Mouse (Mus musculus): Measurements from ENCODE around the gene Tef. TPM values are rescaled to one million over a fixed set of nuclear protein-coding genes. Genes with fewer than 3 reads are reported as not detected.
A peak's percentile ranks its signal among the peaks of the same experiment; 100 is the strongest.

Tef gene
- polyA plus RNA-seq, 1 experiment from 2014 or later = 28.9 TPM

- ATAC-seq (ENCODE audit: insufficient number of reproducible peaks, low FRiP score, low TSS enrichment, low read depth) = no peak
- Histone ChIP-seq H3K36me3 (0 out of 2 replicates have a peak, but pooled peaks cover under 1% of the 10 kb centered on the region), H3K4me3 (peak overlapping the region; percentile 46), H3K4me1 (peaks cover 52% of the 10 kb centered on the region), H3K9me3 (no peaks in the 10 kb centered on the region), H3K9ac (peak overlapping the region; percentile 37), H3K27ac (peak overlapping the region; percentile 88), H3K4me2 (peak overlapping the region; percentile 81), H3K27me3 (no peaks in the 10 kb centered on the region)
- 7% methylated on average over 8 of the region's 8 CpGs for WGBS
These were observed 725 bp downstream of the Tef start for GRCm38 (mm10) chr15:81802941-81803351.

- H3K4me2 ChIP-seq = peak overlapping the region; percentile 81
- H3K9ac ChIP-seq = peak overlapping the region; percentile 37; the same call in 1 of the 2 replicates
- H3K4me1 ChIP-seq = peaks cover 52% of the 10 kb centered on the region
- H3K4me3 ChIP-seq = peak overlapping the region; percentile 46
- WGBS = 49% methylated on average over 4 of the region's 4 CpGs
- ATAC-seq (ENCODE audit: insufficient number of reproducible peaks, low FRiP score, low TSS enrichment, low read depth) = no peak
- H3K36me3 ChIP-seq = no peaks in the 10 kb centered on the region
- H3K27me3 ChIP-seq = no peaks in the 10 kb centered on the region
- no peaks in the 10 kb centered on the region for H3K9me3 ChIP-seq
- peak overlapping the region; percentile 88 for H3K27ac ChIP-seq
These were observed 1.3 kb downstream of the Tef start for GRCm38 (mm10) chr15:81803425-81803951.

DNA sequence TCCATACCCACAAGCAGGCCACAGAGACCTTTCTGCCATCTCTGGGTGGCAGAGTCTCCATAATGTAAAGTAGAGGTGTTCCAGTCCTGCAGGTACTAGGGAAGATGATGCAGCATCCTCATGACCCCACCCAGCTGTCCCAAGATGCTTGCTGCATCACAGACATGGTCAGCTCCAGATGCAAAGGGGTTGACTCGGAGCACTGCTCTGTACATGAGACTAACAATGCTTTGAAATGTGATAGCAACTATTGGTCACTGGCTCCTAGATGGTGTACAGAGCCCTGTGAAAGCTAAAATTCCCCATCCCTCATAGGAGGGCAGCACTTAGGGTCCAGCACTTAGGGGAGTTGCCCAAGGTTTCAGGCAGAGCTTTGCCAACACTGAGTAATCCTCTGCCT is 2.0 kb downstream of the Tef start:
- Histone ChIP-seq H3K4me2 (peak overlapping the region; percentile 81; the same call in 1 of the 2 replicates), H3K9ac (no peak overlapping the region), H3K27ac (peak overlapping the region; percentile 88), H3K4me3 (peak overlapping the region; percentile 46), H3K9me3 (no peaks in the 10 kb centered on the region), H3K27me3 (no peaks in the 10 kb centered on the region), H3K36me3 (no peaks in the 10 kb centered on the region), H3K4me1 (peaks cover 58% of the 10 kb centered on the region)
- no peak for ATAC-seq (ENCODE audit: insufficient number of reproducible peaks, low FRiP score, low TSS enrichment, low read depth)
- WGBS = 59% methylated on average over 1 of the region's 1 CpGs

GRCm38 (mm10) chr15:81804883-81805282 is 2.7 kb downstream of the Tef start:
- no peak overlapping the region for H3K4me2 ChIP-seq
- WGBS = 74% methylated on average over 3 of the region's 3 CpGs
- no peak overlapping the region for H3K9ac ChIP-seq
- H3K4me1 ChIP-seq = peaks cover 65% of the 10 kb centered on the region
- ATAC-seq (ENCODE audit: insufficient number of reproducible peaks, low FRiP score, low TSS enrichment, low read depth) = no peak
- H3K27ac ChIP-seq = peak overlapping the region; percentile 88
- H3K36me3 ChIP-seq = no peaks in the 10 kb centered on the region
- no peaks in the 10 kb centered on the region for H3K9me3 ChIP-seq
- H3K27me3 ChIP-seq = no peaks in the 10 kb centered on the region
- no peak overlapping the region for H3K4me3 ChIP-seq

DNA sequence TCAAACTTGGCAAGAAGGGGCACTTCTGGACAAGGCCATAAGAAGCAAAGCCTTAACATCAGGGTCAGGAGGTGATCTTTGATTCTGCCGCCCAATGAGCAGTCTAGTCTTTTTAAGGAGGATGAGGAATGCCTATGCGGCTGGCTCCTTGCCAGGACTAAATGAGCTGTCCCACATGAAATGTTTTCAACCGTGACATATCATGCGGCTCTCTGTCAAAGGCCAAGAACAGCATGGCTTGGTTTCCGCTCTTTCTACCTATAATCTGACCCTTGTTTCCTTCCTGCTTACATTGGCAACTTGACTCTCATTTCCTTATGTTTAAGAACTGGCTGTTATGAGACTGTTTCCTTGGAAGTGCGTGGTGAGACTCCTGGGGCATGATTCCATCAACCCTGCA is 3.4 kb downstream of the Tef start:
- H3K9ac ChIP-seq = no peak overlapping the region
- ATAC-seq (ENCODE audit: insufficient number of reproducible peaks, low FRiP score, low TSS enrichment, low read depth) = no peak
- no peak overlapping the region for H3K4me2 ChIP-seq
- H3K27me3 ChIP-seq = no peaks in the 10 kb centered on the region
- H3K9me3 ChIP-seq = no peaks in the 10 kb centered on the region
- WGBS = 45% methylated on average over 6 of the region's 6 CpGs
- peak overlapping the region; percentile 88 for H3K27ac ChIP-seq
- no peak overlapping the region for H3K4me3 ChIP-seq
- H3K36me3 ChIP-seq = no peaks in the 10 kb centered on the region
- H3K4me1 ChIP-seq = peaks cover 71% of the 10 kb centered on the region

DNA sequence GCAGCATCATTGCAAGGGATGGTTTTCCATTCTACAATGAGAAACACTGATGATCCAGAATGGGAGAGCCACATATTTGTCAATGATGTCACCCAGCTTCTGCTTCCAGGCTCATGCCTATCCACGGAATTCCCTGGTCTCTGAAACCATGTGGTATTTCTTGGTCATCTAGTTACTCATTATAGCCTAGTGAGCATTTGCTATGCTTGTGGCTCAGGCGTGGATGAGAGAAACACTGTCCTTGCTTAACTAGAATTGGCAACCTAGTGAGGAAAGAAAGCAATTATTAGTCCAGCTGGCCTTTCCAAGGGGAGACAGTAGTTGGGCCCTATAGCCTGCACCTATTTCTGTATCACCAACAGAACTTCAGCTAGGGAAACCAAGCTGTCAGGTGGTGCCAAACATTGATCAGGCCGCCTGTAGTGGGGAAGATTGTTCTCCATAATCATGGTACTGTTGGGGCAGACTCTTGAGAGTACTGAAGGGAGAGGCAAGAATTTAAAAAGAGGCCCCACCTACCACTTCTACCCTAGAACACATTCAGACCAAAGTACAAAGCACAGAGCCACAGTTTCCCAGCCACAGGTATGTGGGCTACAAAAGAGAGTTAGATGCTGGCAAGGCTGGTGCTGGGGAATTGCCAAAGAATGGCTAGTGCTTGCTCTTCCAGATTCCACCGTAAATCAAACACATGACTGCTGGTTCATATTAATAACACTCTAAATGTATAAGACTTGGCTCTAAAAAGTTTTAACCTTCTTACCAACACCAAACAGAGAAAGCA is 4.6 kb downstream of the Tef start:
- no peak for ATAC-seq (ENCODE audit: insufficient number of reproducible peaks, low FRiP score, low TSS enrichment, low read depth)
- no peaks in the 10 kb centered on the region for H3K27me3 ChIP-seq
- no peak overlapping the region for H3K27ac ChIP-seq
- H3K4me3 ChIP-seq = no peak overlapping the region
- H3K9me3 ChIP-seq = no peaks in the 10 kb centered on the region
- H3K4me2 ChIP-seq = no peak overlapping the region
- H3K9ac ChIP-seq = no peak overlapping the region
- no peaks in the 10 kb centered on the region for H3K36me3 ChIP-seq
- 68% methylated on average over 4 of the region's 4 CpGs for WGBS
- peaks cover 69% of the 10 kb centered on the region for H3K4me1 ChIP-seq

- no peak overlapping the region for H3K9ac ChIP-seq
- H3K36me3 ChIP-seq = no peaks in the 10 kb centered on the region
- H3K27ac ChIP-seq = no peak overlapping the region
- ATAC-seq (ENCODE audit: insufficient number of reproducible peaks, low FRiP score, low TSS enrichment, low read depth) = no peak
- WGBS = 68% methylated on average over 2 of the region's 2 CpGs
- no peak overlapping the region for H3K4me3 ChIP-seq
- no peak overlapping the region for H3K4me2 ChIP-seq
- H3K4me1 ChIP-seq = peaks cover 60% of the 10 kb centered on the region
- H3K9me3 ChIP-seq = no peaks in the 10 kb centered on the region
- no peaks in the 10 kb centered on the region for H3K27me3 ChIP-seq
These were observed 6.6 kb downstream of the Tef start for GRCm38 (mm10) chr15:81808799-81809198.

DNA sequence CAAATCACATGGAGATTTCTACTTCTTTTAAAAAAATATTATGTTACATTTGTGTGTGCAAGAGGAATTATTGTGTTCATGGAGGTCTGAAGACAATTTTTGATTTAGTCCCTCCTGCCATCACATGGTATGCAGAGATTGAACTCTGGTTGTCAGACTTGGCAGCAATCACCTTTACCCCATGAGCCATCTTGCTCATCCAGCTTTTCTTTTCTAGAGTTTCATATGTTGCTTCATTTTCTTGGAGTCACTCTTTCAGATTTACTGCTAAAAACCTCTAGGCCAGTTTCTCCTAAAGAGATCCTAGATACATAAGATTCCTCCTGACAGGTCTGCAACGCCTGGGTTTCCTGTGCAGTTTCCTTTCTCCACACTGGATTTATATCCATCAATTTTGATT is 7.3 kb downstream of the Tef start:
- H3K27me3 ChIP-seq = no peaks in the 10 kb centered on the region
- H3K4me1 ChIP-seq = peaks cover 55% of the 10 kb centered on the region
- peak overlapping the region; percentile 93 for H3K27ac ChIP-seq
- 28% methylated on average over 1 of the region's 1 CpGs for WGBS
- 0 out of 2 replicates have a peak overlapping the region, but pooled peaks have one; percentile 23 for H3K9ac ChIP-seq
- H3K4me3 ChIP-seq = peak overlapping the region; percentile 82
- H3K9me3 ChIP-seq = no peaks in the 10 kb centered on the region
- H3K36me3 ChIP-seq = no peaks in the 10 kb centered on the region
- peak overlapping the region; percentile 82; the same call in 1 of the 2 replicates for H3K4me2 ChIP-seq
- ATAC-seq (ENCODE audit: insufficient number of reproducible peaks, low FRiP score, low TSS enrichment, low read depth) = no peak

DNA sequence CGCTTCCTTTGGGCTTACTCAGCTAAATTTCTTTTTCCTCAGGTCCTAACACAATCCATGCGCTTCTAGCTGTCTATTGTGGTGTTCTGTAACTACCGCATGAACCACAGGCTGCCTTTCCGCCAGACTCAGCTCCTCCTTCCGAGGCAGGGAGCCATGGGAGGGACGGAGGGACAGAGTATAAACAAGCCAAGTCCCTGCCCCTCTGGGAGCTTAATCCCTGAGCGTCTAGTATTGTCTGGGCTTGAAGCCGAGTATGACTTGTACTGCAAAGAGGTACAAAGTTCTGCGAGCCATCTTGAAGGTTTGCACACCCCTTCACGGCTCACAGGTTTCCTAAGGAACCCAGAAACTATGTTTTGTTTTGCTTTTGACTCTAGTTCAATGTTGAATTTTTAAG is 7.9 kb downstream of the Tef start:
- WGBS = 1% methylated on average over 10 of the region's 10 CpGs
- no peaks in the 10 kb centered on the region for H3K27me3 ChIP-seq
- ATAC-seq (ENCODE audit: insufficient number of reproducible peaks, low FRiP score, low TSS enrichment, low read depth) = peak; percentile 21; the same call in 1 of the 2 replicates
- H3K27ac ChIP-seq = peak overlapping the region; percentile 93
- H3K4me3 ChIP-seq = peak overlapping the region; percentile 82
- H3K9ac ChIP-seq = peak overlapping the region; percentile 33; the same call in 1 of the 2 replicates
- peaks cover 49% of the 10 kb centered on the region for H3K4me1 ChIP-seq
- peaks cover 5% of the 10 kb centered on the region for H3K36me3 ChIP-seq
- no peaks in the 10 kb centered on the region for H3K9me3 ChIP-seq
- H3K4me2 ChIP-seq = peak overlapping the region; percentile 82

- Histone ChIP-seq H3K4me2 (peak overlapping the region; percentile 82), H3K4me3 (peak overlapping the region; percentile 82), H3K27me3 (no peaks in the 10 kb centered on the region), H3K36me3 (peaks cover 13% of the 10 kb centered on the region), H3K9me3 (no peaks in the 10 kb centered on the region), H3K9ac (peak overlapping the region; percentile 77), H3K27ac (peak overlapping the region; percentile 93), H3K4me1 (peaks cover 42% of the 10 kb centered on the region)
- WGBS = under 1% methylated on average over 81 of the region's 89 CpGs
- peak; percentile 97 for ATAC-seq (ENCODE audit: insufficient number of reproducible peaks, low FRiP score, low TSS enrichment, low read depth)
These were observed 8.7 kb downstream of the Tef start for GRCm38 (mm10) chr15:81810671-81811598.

DNA sequence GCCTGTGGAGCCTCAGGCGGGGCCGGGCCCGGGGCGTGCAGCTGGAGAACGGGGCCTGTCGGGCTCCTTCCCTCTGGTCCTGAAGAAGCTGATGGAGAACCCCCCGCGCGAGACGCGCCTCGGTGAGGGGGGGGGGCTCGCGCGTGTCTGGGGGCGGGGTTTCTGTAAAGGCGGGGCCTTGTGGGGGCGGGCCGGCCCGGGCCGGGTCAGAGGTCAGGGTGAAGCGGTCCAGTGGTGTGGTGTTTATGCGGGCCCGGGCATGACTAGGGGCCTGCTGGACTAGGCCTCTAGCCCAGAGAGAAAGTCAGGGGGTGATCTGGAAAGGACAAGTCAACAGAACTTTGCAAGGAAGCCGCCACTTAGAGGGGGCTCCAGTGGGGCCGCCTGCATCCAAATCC is 9.4 kb downstream of the Tef start:
- 3% methylated on average over 14 of the region's 26 CpGs for WGBS
- peak overlapping the region; percentile 93 for H3K27ac ChIP-seq

More for the DNA sequence above, 9.4 kb downstream of the Tef start:
- Histone ChIP-seq H3K4me3 (peak overlapping the region; percentile 82), H3K36me3 (peaks cover 19% of the 10 kb centered on the region), H3K4me2 (peak overlapping the region; percentile 82), H3K27me3 (no peaks in the 10 kb centered on the region), H3K9ac (peak overlapping the region; percentile 77), H3K4me1 (peaks cover 40% of the 10 kb centered on the region), H3K9me3 (no peaks in the 10 kb centered on the region)
- ATAC-seq (ENCODE audit: insufficient number of reproducible peaks, low FRiP score, low TSS enrichment, low read depth) = no peak; the same call in 1 of the 2 replicates

Data from limb, embryonic 15.5 days (tissue).